Mouse (Mus musculus) intestine, postnatal 0 days (tissue): ENCODE measurements around the gene Gm49321. TPM values are rescaled to one million over a fixed set of nuclear protein-coding genes. Genes with fewer than 3 reads are reported as not detected.

Source experiments
- ATAC-seq: fragments of 200-750 bp; cut with Nextera tagmentation; 2 replicates; pipeline ENCODE4 v1.8.0; 2017; ENCODE audit warnings: mild to moderate bottlenecking, moderate TSS enrichment, moderate library complexity
- H3K27ac ChIP-seq: fragments of 300-500 bp; sonication (generic); 2 replicates; pipeline ENCODE4 v1.5.1; 2014; ENCODE audit warnings: mild to moderate bottlenecking, low read depth, low read length, moderate library complexity
- H3K27me3 ChIP-seq: fragments of 300-500 bp; sonication (generic); replicated peaks from 2 replicates; pipeline ENCODE4 v1.6.1; 2014; ENCODE audit warnings: low read length, mixed read lengths; ENCODE audit not compliant: control insufficient read depth, insufficient read depth
- H3K36me3 ChIP-seq: fragments of 300-500 bp; sonication (generic); 2 replicates; pipeline ENCODE4 v1.6.1; 2014; ENCODE audit warnings: mild to moderate bottlenecking, moderate library complexity; ENCODE audit not compliant: control insufficient read depth, insufficient read depth
- H3K4me1 ChIP-seq: fragments of 300-500 bp; sonication (generic); replicated peaks from 2 replicates; pipeline ENCODE4 v1.6.1; 2014; ENCODE audit warnings: antibody characterized with exemption, low read length, mixed read lengths; ENCODE audit not compliant: control insufficient read depth, insufficient read depth
- H3K4me2 ChIP-seq: fragments of 300-500 bp; sonication (generic); replicated peaks from 2 replicates; pipeline ENCODE4 v1.6.1; 2014; ENCODE audit warnings: low read depth, mild to moderate bottlenecking, moderate library complexity
- H3K4me3 ChIP-seq: fragments of 300-500 bp; sonication (generic); 2 replicates; pipeline ENCODE4 v1.5.1; 2014; ENCODE audit warnings: low read depth, low read length
- H3K9ac ChIP-seq: fragments of 300-500 bp; sonication (generic); 2 replicates; pipeline ENCODE4 v1.6.1; 2014; ENCODE audit warnings: mild to moderate bottlenecking, low read depth, low read length
- H3K9me3 ChIP-seq: fragments of 300-500 bp; sonication (generic); 2 replicates; pipeline ENCODE4 v1.6.1; 2016; ENCODE audit warnings: mixed run types; ENCODE audit not compliant: control insufficient read depth
- CTCF ChIP-seq: sonication (generic); IDR thresholded peaks from 2 replicates; pipeline ENCODE4 v1.5.1; 2016; ENCODE audit warnings: low read depth, mild to moderate bottlenecking, control low read depth, antibody characterized with exemption, moderate library complexity
- WGBS: fragments of 180-500 bp; shearing (Covaris S2); extraction: QIAGEN DNeasy Blood & Tissue Kit; methylation state at CpG from one replicate; pipeline ENCODE4 v1.1.7; 2014; 5-methylcytosine and 5-hydroxymethylcytosine counted together
- polyA plus RNA-seq: library from polyadenylated mRNA; unstranded; fragments of >200 nt; fragmentation: Nextera tagmentation; extraction: Ambion mirVana; gene quantifications from 2 replicates; pipeline ENCODE4 v1.2.1, GENCODE M21; 2015

Gm49321 gene
- polyA plus RNA-seq, 1 experiment from 2014 or later, result 4.1 TPM

- H3K4me3 ChIP-seq, result no peak overlapping the region
- TF ChIP-seq CTCF, result peak; percentile 63
- no peak overlapping the region for H3K9ac ChIP-seq
- no peak overlapping the region for H3K4me2 ChIP-seq
- 54% methylated on average over 7 of the region's 7 CpGs for WGBS
- no peaks in the 10 kb centered on the region for H3K36me3 ChIP-seq
- ATAC-seq, result no peak
- no peaks in the 10 kb centered on the region for H3K4me1 ChIP-seq
- H3K9me3 ChIP-seq, result no peaks in the 10 kb centered on the region
- no peaks in the 10 kb centered on the region for H3K27me3 ChIP-seq
- H3K27ac ChIP-seq, result no peak overlapping the region
Observed at GRCm38 (mm10) chr12:74014739-74015270, 77.4 kb downstream of the Gm49321 start.

- Histone ChIP-seq H3K4me3 (no peak overlapping the region), H3K27me3 (no peaks in the 10 kb centered on the region), H3K4me2 (no peak overlapping the region), H3K27ac (no peak overlapping the region), H3K9ac (no peak overlapping the region), H3K9me3 (no peaks in the 10 kb centered on the region), H3K36me3 (no peaks in the 10 kb centered on the region), H3K4me1 (no peaks in the 10 kb centered on the region)
- no peak for TF ChIP-seq CTCF
- WGBS, result 75% methylated on average over 5 of the region's 5 CpGs
- no peak for ATAC-seq
Observed at GRCm38 (mm10) chr12:74015491-74015890, 78.0 kb downstream of the Gm49321 start.

Other genes starting within 250 kb of the Gm49321 start
- gene Hif1a, start 36.3 kb upstream of the Gm49321 start, polyA plus RNA-seq, result 25.3 and 27.0 TPM in 2 replicates
- 5.7 and 6.7 TPM in 2 replicates for gene Snapc1, start 26.8 kb downstream of the Gm49321 start, polyA plus RNA-seq
- gene Syt16, start 60.0 kb downstream of the Gm49321 start, polyA plus RNA-seq, result 1.1 and 1.2 TPM in 2 replicates